ENCODE assay signal across 7 mouse cellular contexts in genomic region chr9:50775662-50776126, GRCm38 (mm10). TPM values are rescaled to one million over a fixed set of nuclear protein-coding genes. Genes with fewer than 3 reads are reported as not detected.
A peak's percentile ranks its signal among the peaks of the same experiment; 100 is the strongest.
DNase-seq lines count a peak whose midpoint lies in the region; ATAC-seq lines count a peak whose summit lies in the region.

No protein-coding gene starts in this region.

- WGBS in neural tube, embryonic 11.5 days: 0% methylated on average over 23 of the region's 30 CpGs
- under 1% methylated on average over 28 of the region's 30 CpGs for WGBS in forebrain, embryonic 13.5 days
- WGBS in limb, embryonic 13.5 days: 0% methylated on average over 28 of the region's 30 CpGs
- under 1% methylated on average over 30 of the region's 30 CpGs for WGBS in neural tube, embryonic 13.5 days

- H3K27ac ChIP-seq in neural tube, embryonic 11.5 days (ENCODE audit: low read depth, low read length): peak overlapping the region; percentile 80
- peak overlapping the region; percentile 77 for H3K27ac ChIP-seq in forebrain, embryonic 13.5 days
- H3K27ac ChIP-seq in limb, embryonic 13.5 days: peak overlapping the region; percentile 94
- peak overlapping the region; percentile 94 for H3K27ac ChIP-seq in neural tube, embryonic 13.5 days (replicated peaks)

- peak; percentile 29 for DNase-seq in neural tube, embryonic 11.5 days (ENCODE audit: low spot score)
- DNase-seq in neural tube, embryonic 10.5 days (ENCODE audit: extremely low spot score, low spot score): no peak
- peak; percentile 49 for DNase-seq in R1 (ENCODE audit: low read depth, low spot score)
- no peak for DNase-seq in gastrocnemius, adult 8-10 months (ENCODE audit: low spot score in 2 of 2)

- peak overlapping the region; percentile 85 for H3K9ac ChIP-seq in neural tube, embryonic 11.5 days (ENCODE audit: low read length)
- peak overlapping the region; percentile 92 for H3K9ac ChIP-seq in forebrain, embryonic 13.5 days
- peak overlapping the region; percentile 87 for H3K9ac ChIP-seq in limb, embryonic 13.5 days
- peak overlapping the region; percentile 91 for H3K9ac ChIP-seq in neural tube, embryonic 13.5 days

- no peaks in the 10 kb centered on the region for H3K27me3 ChIP-seq in neural tube, embryonic 11.5 days (ENCODE audit: control insufficient read depth, insufficient read depth, low read length)
- no peaks in the 10 kb centered on the region for H3K27me3 ChIP-seq in forebrain, embryonic 13.5 days
- no peaks in the 10 kb centered on the region for H3K27me3 ChIP-seq in limb, embryonic 13.5 days
- no peaks in the 10 kb centered on the region for H3K27me3 ChIP-seq in neural tube, embryonic 13.5 days

- peak overlapping the region; percentile 79 for H3K4me2 ChIP-seq in neural tube, embryonic 11.5 days (ENCODE audit: low read depth)
- H3K4me2 ChIP-seq in forebrain, embryonic 13.5 days: peak overlapping the region; percentile 86
- peak overlapping the region; percentile 83 for H3K4me2 ChIP-seq in limb, embryonic 13.5 days (replicated peaks)
- peak overlapping the region; percentile 85 for H3K4me2 ChIP-seq in neural tube, embryonic 13.5 days

- peak; percentile 45; the same call in 1 of the 2 replicates for ATAC-seq in neural tube, embryonic 11.5 days (ENCODE audit: insufficient read depth, low FRiP score, low TSS enrichment)
- peak; percentile 80 for ATAC-seq in forebrain, embryonic 13.5 days
- peak; percentile 61 for ATAC-seq in limb, embryonic 13.5 days (ENCODE audit: low FRiP score, low read depth)
- peak; percentile 68 for ATAC-seq in neural tube, embryonic 13.5 days (ENCODE audit: low read depth)

- no peaks in the 10 kb centered on the region for H3K9me3 ChIP-seq in neural tube, embryonic 11.5 days (ENCODE audit: control insufficient read depth, low read length)
- H3K9me3 ChIP-seq in forebrain, embryonic 13.5 days (replicated peaks): no peaks in the 10 kb centered on the region
- no peaks in the 10 kb centered on the region for H3K9me3 ChIP-seq in limb, embryonic 13.5 days
- H3K9me3 ChIP-seq in neural tube, embryonic 13.5 days: no peaks in the 10 kb centered on the region

- H3K4me3 ChIP-seq in neural tube, embryonic 11.5 days (ENCODE audit: low read depth, low read length): peak overlapping the region; percentile 89
- peak overlapping the region; percentile 97 for H3K4me3 ChIP-seq in forebrain, embryonic 13.5 days
- peak overlapping the region; percentile 74 for H3K4me3 ChIP-seq in limb, embryonic 13.5 days
- peak overlapping the region; percentile 65 for H3K4me3 ChIP-seq in neural tube, embryonic 13.5 days

- H3K36me3 ChIP-seq in neural tube, embryonic 11.5 days (ENCODE audit: control insufficient read depth, insufficient read depth, low read length): no peaks in the 10 kb centered on the region; the same call in 1 of the 2 replicates
- peaks cover 31% of the 10 kb centered on the region for H3K36me3 ChIP-seq in forebrain, embryonic 13.5 days (ENCODE audit: poor library complexity, severe bottlenecking)
- peaks cover 41% of the 10 kb centered on the region for H3K36me3 ChIP-seq in limb, embryonic 13.5 days
- H3K36me3 ChIP-seq in neural tube, embryonic 13.5 days: peaks cover 34% of the 10 kb centered on the region

- peaks cover 10% of the 10 kb centered on the region; the same call in 1 of the 2 replicates for H3K4me1 ChIP-seq in neural tube, embryonic 11.5 days (ENCODE audit: control insufficient read depth, insufficient read depth, low read length)
- peaks cover 24% of the 10 kb centered on the region for H3K4me1 ChIP-seq in forebrain, embryonic 13.5 days
- peaks cover 17% of the 10 kb centered on the region for H3K4me1 ChIP-seq in limb, embryonic 13.5 days
- H3K4me1 ChIP-seq in neural tube, embryonic 13.5 days (replicated peaks): peaks cover 29% of the 10 kb centered on the region

RNA-seq across cellular contexts. Expression of gene 1110032A03Rik, which starts 0.4 kb away (rescaled TPM):
- 34.2 and 43.1 TPM in 2 replicates for polyA plus RNA-seq in neural tube, embryonic 11.5 days (2014; fragmentation: Nextera tagmentation; extraction: Ambion mirVana)
- 44.2 and 47.1 TPM in 2 replicates for polyA plus RNA-seq in forebrain, embryonic 13.5 days (2015; fragmentation: Nextera tagmentation; extraction: Ambion mirVana)
- 31.3 and 36.2 TPM in 2 replicates for polyA plus RNA-seq in limb, embryonic 13.5 days (2015; fragmentation: Nextera tagmentation; extraction: Ambion mirVana)
- polyA plus RNA-seq in neural tube, embryonic 13.5 days (2015; fragmentation: Nextera tagmentation; extraction: Ambion mirVana): 56.7 and 61.4 TPM in 2 replicates
- total RNA-seq in gastrocnemius, adult 8-10 months (2022): 10 to 100 TPM; 12.1 to 15.4 (median 13.8) TPM

RNA-seq across cellular contexts. Expression of gene Alg9, which starts 0.9 kb away (rescaled TPM):
- 46.3 and 46.9 TPM in 2 replicates for polyA plus RNA-seq in neural tube, embryonic 11.5 days (2014; fragmentation: Nextera tagmentation; extraction: Ambion mirVana)
- polyA plus RNA-seq in forebrain, embryonic 13.5 days (2015; fragmentation: Nextera tagmentation; extraction: Ambion mirVana): 33.5 and 38.4 TPM in 2 replicates
- 34.1 and 37.3 TPM in 2 replicates for polyA plus RNA-seq in limb, embryonic 13.5 days (2015; fragmentation: Nextera tagmentation; extraction: Ambion mirVana)
- 49.2 and 54.9 TPM in 2 replicates for polyA plus RNA-seq in neural tube, embryonic 13.5 days (2015; fragmentation: Nextera tagmentation; extraction: Ambion mirVana)
- total RNA-seq in gastrocnemius, adult 8-10 months (2022): 10 to 100 TPM in 1 of 4 experiments, 1 to 10 TPM in 3; 8.0 to 11.0 (median 9.3) TPM

RNA-seq across cellular contexts. Expression of gene Fdxacb1, which starts 7.7 kb away (rescaled TPM):
- 10.5 and 10.6 TPM in 2 replicates for polyA plus RNA-seq in neural tube, embryonic 11.5 days (2014; fragmentation: Nextera tagmentation; extraction: Ambion mirVana)
- 10.9 and 12.3 TPM in 2 replicates for polyA plus RNA-seq in forebrain, embryonic 13.5 days (2015; fragmentation: Nextera tagmentation; extraction: Ambion mirVana)
- polyA plus RNA-seq in limb, embryonic 13.5 days (2015; fragmentation: Nextera tagmentation; extraction: Ambion mirVana): 11.0 and 11.3 TPM in 2 replicates
- 8.9 and 12.9 TPM in 2 replicates for polyA plus RNA-seq in neural tube, embryonic 13.5 days (2015; fragmentation: Nextera tagmentation; extraction: Ambion mirVana)
- total RNA-seq in gastrocnemius, adult 8-10 months (2022): 1 to 10 TPM; 2.7 to 6.1 (median 3.4) TPM

RNA-seq across cellular contexts. Expression of gene Hspb2, which starts 23.5 kb away (rescaled TPM):
- polyA plus RNA-seq in neural tube, embryonic 11.5 days (2014; fragmentation: Nextera tagmentation; extraction: Ambion mirVana): 8.4 and 8.6 TPM in 2 replicates
- not detected in 2 replicates for polyA plus RNA-seq in forebrain, embryonic 13.5 days (2015; fragmentation: Nextera tagmentation; extraction: Ambion mirVana)
- polyA plus RNA-seq in limb, embryonic 13.5 days (2015; fragmentation: Nextera tagmentation; extraction: Ambion mirVana): 37.8 and 39.3 TPM in 2 replicates
- polyA plus RNA-seq in neural tube, embryonic 13.5 days (2015; fragmentation: Nextera tagmentation; extraction: Ambion mirVana): 2.4 and 4.5 TPM in 2 replicates
- 100 to 1,000 TPM; 118 to 146 (median 133) TPM for total RNA-seq in gastrocnemius, adult 8-10 months (2022)

RNA-seq across cellular contexts. Expression of gene Cryab, which starts 24.6 kb away (rescaled TPM):
- polyA plus RNA-seq in neural tube, embryonic 11.5 days (2014; fragmentation: Nextera tagmentation; extraction: Ambion mirVana): 12.8 and 14.4 TPM in 2 replicates
- 4.7 and 6.5 TPM in 2 replicates for polyA plus RNA-seq in forebrain, embryonic 13.5 days (2015; fragmentation: Nextera tagmentation; extraction: Ambion mirVana)
- polyA plus RNA-seq in limb, embryonic 13.5 days (2015; fragmentation: Nextera tagmentation; extraction: Ambion mirVana): 71.2 and 74.0 TPM in 2 replicates
- 15.3 and 19.5 TPM in 2 replicates for polyA plus RNA-seq in neural tube, embryonic 13.5 days (2015; fragmentation: Nextera tagmentation; extraction: Ambion mirVana)
- total RNA-seq in gastrocnemius, adult 8-10 months (2022): 1,000 to 10,000 TPM; 1,194 to 1,381 (median 1,261) TPM

Comparison
In these comparisons a context has a peak if more than half of its experiments do, and no peak if none do; other contexts are left out.
1. DNase-seq: peak in neural tube, embryonic 11.5 days (single experiment) and R1 (single experiment); none in neural tube, embryonic 10.5 days (single experiment) and gastrocnemius, adult 8-10 months (0 of 2).
2. Peak in every context shown above with its lines, with median percentiles within 50 percentile points of each other: ATAC-seq, H3K27ac ChIP-seq, H3K4me2 ChIP-seq, H3K4me3 ChIP-seq and H3K9ac ChIP-seq.